Mouse (Mus musculus) adrenal gland, postnatal 25 days (tissue): ENCODE results near the gene Ptgs1. TPM values are rescaled to one million over a fixed set of nuclear protein-coding genes. Genes with fewer than 3 reads are reported as not detected.
A peak's percentile ranks its signal among the peaks of the same experiment; 100 is the strongest.
"Not testable (repeated sequence)": the region's sequence is repeated elsewhere in the genome, so short reads cannot be mapped to it uniquely, and the experiment has no call there.

ENCODE experiments used
- DNase-seq: peaks from one replicate; pipeline ENCODE4 v3.0.0; 2021; ENCODE audit warnings: mixed read lengths
- long read RNA-seq: library from polyadenylated mRNA; stranded (forward); transcript quantifications from one replicate; pipeline ENCODE4 v2.0.0, GENCODE M21; 2021
- total RNA-seq: library from RNA; stranded (reverse); gene quantifications from 2 replicates; pipeline ENCODE4 v1.2.3, GENCODE M21; 2021

The Ptgs1 gene
- 8.7 and 12.4 TPM in 2 replicates for total RNA-seq
- long read RNA-seq, partial matches to known transcripts, result 6 of 10 reads
- long read RNA-seq, other reads (novel, unspliced or antisense), result 1 of 10 reads

- DNase-seq, result peak; percentile 55
These were observed at the start of gene Ptgs1 for GRCm38 (mm10) chr2:36230366-36230765. Gene Ptgs1, plus strand, starts transcription at chr2:36230426.

GRCm38 (mm10) chr2:36181587-36182368 lies 48.4 kb upstream of the Ptgs1 start:
- DNase-seq, result not testable (repeated sequence)

GRCm38 (mm10) chr2:36183278-36183677 lies 46.9 kb upstream of the Ptgs1 start:
- DNase-seq, result no peak

- no peak for DNase-seq
These were observed 46.0 kb upstream of the Ptgs1 start for GRCm38 (mm10) chr2:36184192-36184591.

GRCm38 (mm10) chr2:36184876-36185275 lies 45.4 kb upstream of the Ptgs1 start:
- DNase-seq, result no peak

GRCm38 (mm10) chr2:36189200-36189599 lies 41.0 kb upstream of the Ptgs1 start:
- DNase-seq, result not testable (repeated sequence)

- DNase-seq, result no peak
These were observed 38.9 kb upstream of the Ptgs1 start for GRCm38 (mm10) chr2:36191098-36191941.

- no peak for DNase-seq
These were observed 33.2 kb upstream of the Ptgs1 start for GRCm38 (mm10) chr2:36197021-36197420.

- DNase-seq, result no peak
These were observed 32.0 kb upstream of the Ptgs1 start for GRCm38 (mm10) chr2:36197919-36198881.

- DNase-seq, result no peak
These were observed 31.4 kb upstream of the Ptgs1 start for GRCm38 (mm10) chr2:36198882-36199262.

- no peak for DNase-seq
These were observed 29.4 kb upstream of the Ptgs1 start for GRCm38 (mm10) chr2:36200813-36201212.

GRCm38 (mm10) chr2:36201756-36202610 lies 28.2 kb upstream of the Ptgs1 start:
- no peak for DNase-seq

GRCm38 (mm10) chr2:36202611-36202880 lies 27.7 kb upstream of the Ptgs1 start:
- DNase-seq, result no peak

- no peak for DNase-seq
These were observed 27.0 kb upstream of the Ptgs1 start for GRCm38 (mm10) chr2:36203011-36203825.

- DNase-seq, result no peak
These were observed 25.6 kb upstream of the Ptgs1 start for GRCm38 (mm10) chr2:36204595-36204994.

GRCm38 (mm10) chr2:36207071-36207470 lies 23.2 kb upstream of the Ptgs1 start:
- no peak for DNase-seq

- peak; percentile 40 for DNase-seq
These were observed 19.4 kb upstream of the Ptgs1 start for GRCm38 (mm10) chr2:36210796-36211195.

GRCm38 (mm10) chr2:36211785-36212184 lies 18.4 kb upstream of the Ptgs1 start:
- no peak for DNase-seq

- DNase-seq, result no peak
These were observed 17.1 kb upstream of the Ptgs1 start for GRCm38 (mm10) chr2:36213108-36213507.

- peak; percentile 88 for DNase-seq
These were observed 16.2 kb upstream of the Ptgs1 start for GRCm38 (mm10) chr2:36214023-36214422.
